Mouse (Mus musculus) heart, embryonic 14.5 days (tissue): ENCODE data around the gene Slit3. TPM values are rescaled to one million over a fixed set of nuclear protein-coding genes. Genes with fewer than 3 reads are reported as not detected.
A peak's percentile ranks its signal among the peaks of the same experiment; 100 is the strongest.

Experiments
- ATAC-seq: fragments of 200-750 bp; cut with Nextera tagmentation; 2 replicates; pipeline ENCODE4 v1.8.0; 2017; ENCODE audit warnings: low read depth, moderate TSS enrichment; ENCODE audit not compliant: insufficient number of reproducible peaks, insufficient read depth, low FRiP score
- H3K27ac ChIP-seq, 2 experiments: fragments of 200-500 bp in 1 of 2; fragments of 300-500 bp in 1 of 2; sonication (generic) in 1 of 2; replicated peaks in 1 of 2; 2 replicates each; pipeline ENCODE4 v1.5.1; 2012 to 2014; ENCODE audit warnings: low read depth in 2 of 2, low read length in 2 of 2, control low read depth in 1 of 2, mild to moderate bottlenecking in 1 of 2, mixed read lengths in 1 of 2; ENCODE audit not compliant: control insufficient read depth in 1 of 2, insufficient read depth in 1 of 2
- H3K27me3 ChIP-seq: fragments of 300-500 bp; sonication (generic); 2 replicates; pipeline ENCODE4 v1.6.1; 2014; ENCODE audit warnings: mild to moderate bottlenecking, low read length, control low read depth; ENCODE audit not compliant: control insufficient read depth, insufficient read depth
- H3K36me3 ChIP-seq: fragments of 300-500 bp; sonication (generic); 2 replicates; pipeline ENCODE4 v1.6.1; 2014; ENCODE audit warnings: mild to moderate bottlenecking, control low read depth, low read length, mixed read lengths; ENCODE audit not compliant: control insufficient read depth, insufficient read depth
- H3K4me1 ChIP-seq, 2 experiments: fragments of 200-500 bp in 1 of 2; fragments of 300-500 bp in 1 of 2; sonication (generic) in 1 of 2; 2 replicates each; pipeline ENCODE4 v1.6.1; 2012 to 2014; ENCODE audit warnings: low read length in 2 of 2, control low read depth in 1 of 2, mixed read lengths in 1 of 2; ENCODE audit not compliant: control insufficient read depth in 2 of 2, insufficient read depth in 2 of 2
- H3K4me2 ChIP-seq: fragments of 300-500 bp; sonication (generic); 2 replicates; pipeline ENCODE4 v1.6.1; 2014; ENCODE audit warnings: mild to moderate bottlenecking, low read length
- H3K4me3 ChIP-seq, 2 experiments: fragments of 200-500 bp in 1 of 2; fragments of 300-500 bp in 1 of 2; sonication (generic) in 1 of 2; 2 replicates each; pipeline ENCODE4 v1.5.1; 2012 to 2014; ENCODE audit warnings: low read length in 2 of 2, mild to moderate bottlenecking in 2 of 2, control low read depth in 1 of 2, low read depth in 1 of 2, moderate library complexity in 1 of 2; ENCODE audit not compliant: control insufficient read depth in 1 of 2, insufficient read depth in 1 of 2
- H3K9ac ChIP-seq: fragments of 300-500 bp; sonication (generic); 2 replicates; pipeline ENCODE4 v1.6.1; 2014; ENCODE audit warnings: mild to moderate bottlenecking, low read length
- H3K9me3 ChIP-seq: fragments of 300-500 bp; sonication (generic); 2 replicates; pipeline ENCODE4 v1.6.1; 2016; ENCODE audit warnings: low read length, control low read depth; ENCODE audit not compliant: control insufficient read depth
- WGBS: fragments of 180-500 bp; shearing (Covaris S2); extraction: QIAGEN DNeasy Blood & Tissue Kit; methylation state at CpG from one replicate; pipeline ENCODE4 v1.1.7; 2014; 5-methylcytosine and 5-hydroxymethylcytosine counted together
- polyA plus RNA-seq: library from polyadenylated mRNA; unstranded; fragments of >200 nt; fragmentation: Nextera tagmentation; extraction: Ambion mirVana; gene quantifications from 2 replicates; pipeline ENCODE4 v1.2.1, GENCODE M21; 2014

Slit3 gene
- polyA plus RNA-seq, 1 experiment from 2014 or later: 25.7 TPM

GRCm38 (mm10) chr11:35507781-35508390 is 386.9 kb downstream of the Slit3 start:
- H3K4me2 ChIP-seq: no peak overlapping the region
- peaks cover 0 to 12% of the 10 kb centered on the region in 2 experiments; a peak in 1 of 4 replicates for H3K4me1 ChIP-seq
- H3K27me3 ChIP-seq: no peaks in the 10 kb centered on the region
- no peak overlapping the region for H3K4me3 ChIP-seq
- H3K9ac ChIP-seq: no peak overlapping the region
- H3K27ac ChIP-seq: no peak overlapping the region
- H3K9me3 ChIP-seq: no peaks in the 10 kb centered on the region
- H3K36me3 ChIP-seq: no peaks in the 10 kb centered on the region
- ATAC-seq: no peak
- 42% methylated on average over 9 of the region's 9 CpGs for WGBS

GRCm38 (mm10) chr11:35512686-35513085 is 391.7 kb downstream of the Slit3 start:
- Histone ChIP-seq H3K4me3 (no peak overlapping the region), H3K9ac (no peak overlapping the region), H3K4me1 (peaks cover 0 to 6% of the 10 kb centered on the region in 2 experiments; a peak in 1 of 4 replicates), H3K4me2 (no peak overlapping the region), H3K27ac (no peak overlapping the region), H3K9me3 (no peaks in the 10 kb centered on the region), H3K36me3 (no peaks in the 10 kb centered on the region), H3K27me3 (no peaks in the 10 kb centered on the region)
- no peak for ATAC-seq
- 24% methylated on average over 4 of the region's 4 CpGs for WGBS

- H3K9ac ChIP-seq: no peak overlapping the region
- H3K27me3 ChIP-seq: no peaks in the 10 kb centered on the region
- 55% methylated on average over 6 of the region's 6 CpGs for WGBS
- no peak overlapping the region for H3K4me3 ChIP-seq
- no peaks in the 10 kb centered on the region for H3K9me3 ChIP-seq
- ATAC-seq: no peak
- no peak overlapping the region for H3K4me2 ChIP-seq
- no peak overlapping the region for H3K27ac ChIP-seq
- no peaks in the 10 kb centered on the region; a peak in 1 of 4 replicates for H3K4me1 ChIP-seq
- H3K36me3 ChIP-seq: no peaks in the 10 kb centered on the region
Measured at GRCm38 (mm10) chr11:35513343-35513742, 392.3 kb downstream of the Slit3 start.

GRCm38 (mm10) chr11:35522802-35523452 is 401.9 kb downstream of the Slit3 start:
- Histone ChIP-seq H3K9ac (no peak overlapping the region), H3K4me2 (no peak overlapping the region)
- WGBS: 49% methylated on average over 10 of the region's 10 CpGs

GRCm38 (mm10) chr11:35523773-35524172 is 402.7 kb downstream of the Slit3 start:
- Histone ChIP-seq H3K9me3 (no peaks in the 10 kb centered on the region), H3K9ac (no peak overlapping the region), H3K4me2 (no peak overlapping the region), H3K27me3 (no peaks in the 10 kb centered on the region), H3K36me3 (no peaks in the 10 kb centered on the region), H3K27ac (no peak overlapping the region), H3K4me1 (no peaks in the 10 kb centered on the region), H3K4me3 (no peak overlapping the region)
- 0 out of 2 replicates have a peak, but pooled peaks have one; percentile 21 for ATAC-seq
- 77% methylated on average over 4 of the region's 4 CpGs for WGBS

More at GRCm38 (mm10) chr11:35522802-35523452, 401.9 kb downstream of the Slit3 start:
- Histone ChIP-seq H3K9me3 (no peaks in the 10 kb centered on the region), H3K27ac (no peak overlapping the region), H3K36me3 (no peaks in the 10 kb centered on the region), H3K4me1 (no peaks in the 10 kb centered on the region), H3K27me3 (no peaks in the 10 kb centered on the region), H3K4me3 (no peak overlapping the region)
- ATAC-seq: no peak

- no peak overlapping the region for H3K4me3 ChIP-seq
- no peaks in the 10 kb centered on the region for H3K4me1 ChIP-seq
- no peak for ATAC-seq
- H3K36me3 ChIP-seq: no peaks in the 10 kb centered on the region
- WGBS: 70% methylated on average over 9 of the region's 9 CpGs
- no peak overlapping the region for H3K27ac ChIP-seq
- no peak overlapping the region for H3K9ac ChIP-seq
- no peak overlapping the region for H3K4me2 ChIP-seq
- H3K9me3 ChIP-seq: no peaks in the 10 kb centered on the region
- H3K27me3 ChIP-seq: no peaks in the 10 kb centered on the region
Measured at GRCm38 (mm10) chr11:35526219-35526762, 405.3 kb downstream of the Slit3 start.

- Histone ChIP-seq H3K4me2 (no peak overlapping the region), H3K27ac (no peak overlapping the region), H3K4me3 (no peak overlapping the region), H3K9me3 (no peaks in the 10 kb centered on the region), H3K27me3 (no peaks in the 10 kb centered on the region), H3K4me1 (peaks cover 0 to 3% of the 10 kb centered on the region in 2 experiments; a peak in 1 of 4 replicates), H3K36me3 (no peaks in the 10 kb centered on the region), H3K9ac (no peak overlapping the region)
- ATAC-seq: no peak
- 83% methylated on average over 7 of the region's 7 CpGs for WGBS
Measured at GRCm38 (mm10) chr11:35527816-35528462, 406.9 kb downstream of the Slit3 start.
